Mouse (Mus musculus): ENCODE measurements around the gene Rps9. TPM values are rescaled to one million over a fixed set of nuclear protein-coding genes. Genes with fewer than 3 reads are reported as not detected.

Gene Rps9
- total RNA-seq (2021) = 100 to 1,000 TPM; 432 to 494 TPM
- long read RNA-seq, experiment 1, transcript Rps9-204 (4 exons, 914 nt) = minor isoform, 19 of 96 reads
- long read RNA-seq, experiment 1, transcript Rps9-201 (5 exons, 751 nt) = major isoform, 67 of 96 reads
- long read RNA-seq, experiment 1, partial matches to known transcripts = 5 of 96 reads
- long read RNA-seq, experiment 1, other reads (novel, unspliced or antisense) = 3 of 96 reads
- long read RNA-seq, experiment 2, transcript Rps9-201 (5 exons, 751 nt) = major isoform, 181 of 256 reads
- long read RNA-seq, experiment 2, transcript Rps9-204 (4 exons, 914 nt) = minor isoform, 42 of 256 reads
- long read RNA-seq, experiment 2, partial matches to known transcripts = 21 of 256 reads
- long read RNA-seq, experiment 2, other reads (novel, unspliced or antisense) = 11 of 256 reads

DNA sequence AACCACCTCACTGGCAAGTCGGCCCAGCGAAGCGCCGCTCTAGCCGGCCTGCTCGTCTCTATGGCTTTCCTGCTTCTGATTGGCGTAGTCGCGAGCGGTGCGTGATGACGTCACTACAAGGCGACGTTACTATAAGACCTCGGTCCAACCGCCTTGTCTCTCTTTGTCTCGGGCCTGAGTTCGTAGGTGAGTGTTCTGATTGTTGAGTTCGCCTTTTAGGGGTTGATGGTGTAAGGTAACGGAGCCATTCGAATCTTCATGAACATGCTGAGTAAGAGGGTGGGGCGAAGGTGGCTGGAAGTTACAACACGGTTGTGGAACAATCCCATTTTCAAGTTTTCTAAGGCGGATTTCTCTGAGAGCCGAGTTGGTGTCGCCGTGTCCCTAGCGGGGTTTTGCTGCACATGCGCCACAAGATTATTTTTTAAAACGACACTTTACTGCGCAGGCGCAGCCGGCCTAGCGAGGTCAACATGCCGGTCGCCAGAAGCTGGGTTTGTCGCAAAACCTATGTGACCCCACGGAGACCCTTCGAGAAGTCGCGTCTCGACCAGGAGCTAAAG lies at the start of gene Rps9:
Gene Rps9 (plus strand): TSS at position 115 of the 563 bp plus-strand sequence.
- DNase-seq (ENCODE audit: low spot score in 2 of 2) = peak; percentile 98

DNA sequence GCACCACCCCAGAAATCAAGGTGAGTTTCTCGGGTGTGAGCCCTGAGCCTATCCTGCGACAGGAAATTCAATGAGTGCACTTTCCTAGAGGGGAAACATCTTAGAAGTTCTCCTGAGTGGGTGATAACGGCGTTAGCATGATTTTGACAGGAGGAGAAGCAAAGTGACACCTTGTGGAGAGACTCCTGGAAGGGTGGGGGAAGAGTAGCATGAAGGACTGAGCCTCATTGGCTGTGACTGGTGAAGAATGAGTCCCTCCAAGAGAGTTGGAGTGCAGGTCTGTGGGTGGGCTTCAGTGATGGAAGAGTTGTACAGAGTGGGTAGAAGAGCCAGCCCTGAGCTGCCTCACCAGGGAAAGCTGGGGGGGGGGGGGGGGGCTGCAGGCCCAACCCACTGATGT lies 46.8 kb upstream of the Rps9 start:
- no peak for DNase-seq (ENCODE audit: low spot score in 2 of 2)

DNA sequence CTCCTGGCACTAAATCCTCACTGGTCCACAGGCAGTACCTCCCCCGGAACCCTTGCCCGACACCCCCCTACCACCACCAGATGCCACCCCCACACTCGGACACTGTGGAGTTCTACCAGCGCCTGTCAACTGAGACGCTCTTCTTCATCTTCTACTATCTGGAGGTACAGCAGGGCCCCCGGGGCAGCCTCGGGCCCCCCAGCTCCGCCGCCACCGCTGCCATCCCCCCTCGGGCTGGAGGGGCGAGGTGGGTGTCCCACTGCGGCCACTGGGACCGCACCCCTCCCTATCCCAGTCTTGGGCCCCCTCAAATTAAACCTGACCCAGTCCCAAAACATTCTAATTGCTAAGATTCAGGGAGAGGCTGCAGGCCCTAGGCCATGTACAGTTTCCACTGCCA lies 45.2 kb upstream of the Rps9 start:
- DNase-seq (ENCODE audit: low spot score in 2 of 2) = no peak

DNA sequence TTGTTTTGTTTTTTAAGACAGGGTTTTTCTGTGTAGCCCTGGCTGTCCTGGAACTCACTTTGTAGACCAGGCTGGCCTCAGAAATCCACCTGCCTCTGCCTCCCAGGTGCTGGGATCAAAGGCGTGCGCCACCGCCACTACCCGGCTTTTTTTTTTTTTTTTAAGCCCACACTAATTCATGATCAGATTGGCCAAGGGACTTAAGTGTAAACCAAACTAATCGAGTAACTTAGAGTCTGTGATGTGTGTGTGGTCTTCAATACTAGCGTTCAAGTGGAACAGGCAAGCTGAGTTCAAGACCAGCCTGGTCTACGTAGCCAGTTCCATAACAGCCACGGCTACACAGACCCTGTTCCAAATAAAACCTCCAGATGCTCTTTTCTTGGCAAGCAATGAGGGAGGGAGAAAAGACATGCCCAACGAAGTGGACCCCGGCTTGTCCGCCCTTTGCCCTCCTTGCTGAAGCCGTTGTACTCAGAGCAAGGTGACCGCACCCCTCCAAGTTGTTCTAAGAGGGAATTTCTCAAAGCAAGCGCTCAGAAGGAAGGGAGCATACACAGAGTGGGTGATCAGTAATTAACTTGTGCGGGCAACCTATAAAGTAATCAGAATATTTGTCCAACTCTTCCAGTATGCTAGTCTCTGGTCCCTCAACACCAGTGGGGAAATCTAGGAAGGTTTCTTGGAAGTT lies 39.1 kb upstream of the Rps9 start:
- DNase-seq (ENCODE audit: low spot score in 2 of 2) = no peak

DNA sequence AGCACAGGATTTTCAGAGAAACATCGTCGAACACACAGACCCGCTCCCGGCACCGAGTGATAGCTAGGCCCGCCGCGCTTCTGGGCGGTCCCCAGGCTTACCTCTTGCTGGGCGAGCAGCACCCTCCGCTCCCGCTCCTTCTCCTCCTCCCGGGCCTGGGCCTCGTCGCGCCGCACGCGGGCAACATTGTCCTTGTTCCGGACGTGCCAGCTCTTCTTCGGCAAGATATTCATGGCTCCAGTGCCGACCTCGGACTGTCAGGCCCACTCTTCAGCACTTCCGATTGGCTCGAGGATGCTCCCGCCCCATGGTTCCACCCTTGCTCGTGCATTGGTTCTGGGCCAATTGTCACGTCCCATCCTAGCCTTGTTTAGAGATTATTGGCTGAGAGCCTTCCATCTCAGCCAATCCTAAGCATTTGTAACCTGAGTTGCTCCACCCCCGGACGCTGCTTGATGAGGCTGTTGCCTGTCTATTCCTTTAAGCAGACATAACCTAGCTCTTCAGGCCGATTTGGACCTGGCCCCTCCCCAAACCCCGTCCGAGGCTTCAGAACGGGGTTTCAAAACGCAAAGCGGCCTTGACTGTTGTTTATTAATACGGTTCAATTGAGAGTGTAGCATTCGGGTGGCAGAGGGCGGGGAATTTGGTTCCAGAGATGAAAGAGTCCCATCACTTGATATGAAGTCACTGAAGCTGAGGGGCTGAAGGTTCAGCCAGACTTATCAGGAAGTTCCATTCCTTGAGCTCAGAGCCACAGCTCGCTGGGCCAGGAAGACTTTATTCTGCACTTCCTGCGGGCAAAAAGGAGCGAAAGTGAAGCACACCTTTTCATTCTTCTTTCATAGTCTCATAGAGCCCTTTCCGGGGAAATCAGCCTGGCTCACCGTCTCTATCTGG lies 38.3 kb upstream of the Rps9 start, which contains the start of gene Leng1:
Gene Leng1 (minus strand): TSS at position 626 of the 900 bp plus-strand sequence.
- DNase-seq (ENCODE audit: low spot score in 2 of 2) = peak; percentile 96 to 99

DNA sequence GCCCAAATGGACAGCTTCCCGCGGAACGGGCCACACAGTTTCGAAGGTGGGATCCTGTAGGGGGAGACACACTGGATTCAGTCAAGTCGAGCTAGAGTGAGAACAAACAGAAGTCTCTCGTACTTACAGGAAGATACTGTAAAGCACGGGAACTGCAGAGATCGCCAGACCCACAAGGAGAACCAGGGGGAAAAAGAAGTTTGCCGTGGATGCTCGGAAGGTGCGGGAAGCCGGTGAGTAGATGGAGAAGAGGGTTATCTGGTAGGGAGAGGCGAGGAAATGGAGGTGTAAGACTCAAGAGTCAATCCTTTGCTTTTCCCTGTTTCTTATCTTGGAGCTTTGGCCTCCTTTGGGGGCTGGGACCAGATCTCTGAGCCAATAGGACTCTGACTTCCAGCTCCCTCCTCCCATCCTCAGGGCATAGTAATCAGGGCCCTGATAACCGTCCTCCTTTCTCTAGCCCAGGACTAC lies 36.8 kb upstream of the Rps9 start:
- no peak for DNase-seq (ENCODE audit: low spot score in 2 of 2)

DNA sequence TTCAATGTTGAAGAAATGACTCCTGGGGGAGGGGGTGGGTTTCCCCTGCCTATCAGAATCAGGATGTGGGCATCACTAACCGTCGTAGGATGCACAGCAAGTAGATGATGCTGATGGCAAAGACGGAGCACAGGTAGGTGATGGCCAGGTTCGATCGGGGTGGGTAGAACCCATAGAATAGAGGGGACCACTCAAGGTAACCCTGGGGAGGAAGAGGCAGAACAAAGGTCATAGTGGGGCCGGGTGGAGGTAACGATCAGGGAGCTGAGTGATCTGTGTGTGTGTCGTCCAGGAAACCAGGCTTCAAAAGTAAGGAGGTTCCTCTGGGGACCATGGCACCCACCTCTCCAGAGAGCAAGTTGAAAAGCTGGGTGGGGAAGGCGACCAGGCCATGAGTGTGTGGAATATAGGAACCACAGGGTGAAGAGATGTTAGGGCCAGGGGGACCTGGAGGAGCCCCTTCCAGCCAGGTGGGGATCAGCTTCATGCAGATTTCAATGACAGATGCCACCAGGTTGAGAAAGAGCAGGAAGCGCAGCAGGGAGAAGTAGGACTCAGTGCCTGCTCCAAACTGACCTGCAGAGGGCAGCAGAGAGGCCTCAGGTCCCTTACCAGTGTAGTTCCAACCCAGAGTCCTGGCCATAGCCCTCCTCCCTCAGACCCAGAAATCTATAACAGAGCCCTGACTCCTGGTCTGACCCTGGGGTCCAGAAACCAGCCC lies 29.1 kb upstream of the Rps9 start:
- DNase-seq (ENCODE audit: low spot score in 2 of 2) = peak; percentile 76 to 84

DNA sequence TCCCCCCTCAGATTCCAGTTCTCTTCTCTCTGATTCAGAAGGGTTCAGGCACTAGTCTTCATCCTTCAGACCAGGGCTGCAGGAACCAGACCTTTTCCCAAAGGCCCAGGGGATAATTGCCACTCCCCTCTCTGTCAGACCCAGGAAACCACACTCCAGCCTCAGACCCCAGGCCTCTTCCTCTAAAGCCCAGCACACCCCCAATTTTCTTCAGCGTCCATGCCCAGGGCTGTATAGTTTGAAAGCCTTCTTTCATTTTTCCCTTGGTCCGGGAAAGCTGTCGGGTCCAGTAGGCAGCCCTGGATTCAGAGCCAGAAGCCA lies 28.6 kb upstream of the Rps9 start:
- no peak for DNase-seq (ENCODE audit: low spot score in 2 of 2)

DNA sequence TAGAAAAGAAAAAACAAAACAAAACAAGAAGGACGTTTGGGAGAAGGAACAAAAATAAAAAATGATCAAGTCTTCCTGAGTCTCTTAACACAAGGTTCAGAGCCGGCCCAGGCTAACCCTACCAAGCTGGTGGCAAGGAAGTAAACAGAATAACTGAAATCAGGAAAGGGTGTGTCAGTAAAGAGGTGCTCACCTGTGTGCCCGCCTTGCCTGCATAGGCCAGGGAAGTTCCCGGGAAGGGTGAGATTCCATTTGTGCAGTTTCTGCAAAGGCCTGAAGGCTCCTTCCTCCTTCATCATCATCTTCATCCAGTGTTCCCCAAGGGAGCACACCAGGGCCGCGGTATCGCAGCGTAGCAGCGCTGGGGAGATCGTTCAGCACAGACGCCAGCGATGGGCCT lies 27.4 kb upstream of the Rps9 start:
- no peak for DNase-seq (ENCODE audit: low spot score in 2 of 2)

DNA sequence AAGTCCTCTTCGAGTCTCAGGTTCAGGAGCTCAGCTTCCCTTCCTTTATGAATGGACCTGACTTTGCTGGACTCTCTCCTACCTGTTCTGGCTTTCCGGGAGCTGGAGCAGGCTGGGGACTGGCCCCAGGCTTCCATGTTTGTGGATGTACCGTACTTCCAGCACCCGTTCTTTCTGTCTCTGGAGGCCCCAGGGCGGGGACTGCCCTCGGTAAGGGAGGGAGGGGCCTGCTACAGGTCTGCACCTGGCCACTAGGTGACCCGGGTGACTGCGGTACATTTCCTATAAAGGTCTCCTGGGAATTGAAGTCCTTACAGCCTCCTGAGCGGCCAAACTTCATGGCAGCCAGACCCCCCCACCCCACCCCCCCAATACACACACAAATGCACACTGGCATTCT lies 26.5 kb upstream of the Rps9 start, which contains the start of gene Tmc4:
Gene Tmc4 (minus strand): TSS at position 212 of the 400 bp plus-strand sequence.
- no peak for DNase-seq (ENCODE audit: low spot score in 2 of 2)

DNA sequence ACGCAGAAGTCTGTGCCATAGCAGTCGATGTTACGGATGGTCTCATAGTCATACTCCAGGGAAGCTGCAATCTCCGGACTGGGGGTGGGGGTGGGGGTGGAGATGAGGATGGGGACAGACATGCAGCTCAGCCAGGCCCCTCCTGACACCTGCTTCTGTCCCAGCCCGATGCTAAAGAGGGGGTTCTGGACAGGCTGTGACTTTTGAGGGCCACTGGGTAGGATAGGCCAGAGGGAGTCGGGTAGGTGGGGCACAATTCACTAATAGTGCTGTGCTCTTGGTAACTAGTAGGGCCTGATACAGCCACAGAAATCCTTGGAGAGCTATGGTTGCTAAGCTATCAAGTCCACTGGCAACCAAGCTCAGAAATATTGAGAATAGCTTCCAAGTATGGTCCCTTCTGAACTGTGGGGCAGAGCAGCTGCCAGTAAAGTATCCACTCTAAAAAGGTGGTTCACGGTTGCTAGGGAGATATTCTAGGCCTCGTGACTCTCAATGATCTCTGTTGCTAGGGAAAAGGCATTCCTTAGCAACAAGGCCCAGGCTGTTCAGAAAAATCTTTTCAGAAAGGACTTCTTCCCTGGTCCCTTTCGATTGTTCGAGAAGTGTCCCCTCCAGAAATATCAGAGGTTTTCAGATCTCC lies 19.8 kb upstream of the Rps9 start:
- no peak for DNase-seq (ENCODE audit: low spot score in 2 of 2)

DNA sequence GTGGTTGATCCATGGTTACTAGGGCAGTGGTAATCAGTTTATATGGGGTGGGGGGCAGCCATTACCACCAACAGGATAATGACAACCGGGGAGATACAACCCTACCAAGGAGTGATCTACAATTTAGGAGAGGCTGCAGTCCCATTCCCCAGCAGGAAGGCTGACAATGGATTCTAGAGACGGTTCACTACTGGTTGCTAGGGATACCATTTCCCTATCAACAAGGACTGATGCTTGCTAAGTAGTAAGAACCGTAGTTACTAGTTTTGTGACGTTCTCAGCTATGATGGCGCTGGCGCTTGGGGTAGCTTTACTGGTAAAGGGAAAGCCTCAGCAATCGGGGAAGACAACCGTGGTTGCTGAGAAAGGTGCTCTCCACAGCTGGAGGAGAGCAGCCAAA lies 19.1 kb upstream of the Rps9 start:
- no peak for DNase-seq (ENCODE audit: low spot score in 2 of 2)

DNA sequence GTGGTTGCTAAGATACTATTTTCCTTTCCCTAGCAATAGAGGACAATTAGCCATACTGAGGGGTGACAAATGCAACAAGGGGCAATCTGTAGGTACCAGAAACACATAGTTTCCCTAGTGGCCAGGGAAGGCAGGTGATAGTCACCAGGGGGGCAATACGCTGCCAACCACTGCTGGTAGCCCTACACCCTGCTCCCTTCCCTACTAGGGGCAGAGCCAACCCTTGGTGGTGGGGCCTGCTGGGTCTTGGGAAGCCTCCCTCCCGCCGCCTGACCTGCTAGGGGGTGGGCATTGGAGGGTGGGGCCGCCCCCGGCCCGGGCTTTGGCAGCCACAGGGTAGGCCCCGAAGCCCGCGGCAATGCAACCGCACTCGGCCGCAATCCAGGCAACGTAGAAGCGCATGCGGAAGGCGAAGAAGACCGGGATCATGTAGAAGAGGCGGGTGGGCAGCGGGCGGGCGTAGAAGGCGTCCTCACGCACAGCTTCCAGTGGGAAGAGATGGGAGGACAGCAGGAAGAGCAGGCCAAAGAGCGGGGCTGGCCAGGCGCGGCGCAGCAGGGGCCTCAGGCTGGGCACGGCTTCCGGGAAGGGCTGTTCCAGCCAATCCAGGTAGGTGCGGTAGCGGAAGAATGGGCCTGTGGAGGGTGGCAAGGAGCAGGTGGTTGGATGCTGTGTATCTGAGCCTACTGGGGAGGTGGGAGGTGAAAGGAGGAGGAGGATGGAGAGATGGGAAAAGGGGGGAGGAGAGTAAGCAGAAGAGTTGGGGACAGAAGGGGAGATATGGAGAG lies 18.2 kb upstream of the Rps9 start:
- no peak for DNase-seq (ENCODE audit: low spot score in 2 of 2)

DNA sequence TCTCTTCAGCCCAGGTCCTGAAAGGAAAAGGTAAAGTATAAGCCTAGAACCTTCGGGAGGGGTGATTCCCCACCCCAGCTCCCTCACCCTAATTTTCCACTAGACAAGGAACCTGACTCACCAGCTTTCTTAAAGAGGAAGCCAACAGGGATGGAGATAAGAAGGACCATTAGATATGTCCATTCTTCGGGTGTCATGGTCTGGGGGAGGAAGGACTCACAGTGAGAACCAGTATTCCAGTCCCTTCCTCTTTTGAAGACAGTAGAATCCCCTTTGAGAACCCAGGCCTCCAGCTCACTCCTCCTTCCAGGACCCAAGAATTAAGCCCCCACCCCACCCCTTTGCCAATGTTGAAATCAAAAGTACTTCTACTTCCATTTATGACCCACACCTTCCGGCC lies 11.9 kb upstream of the Rps9 start:
- DNase-seq (ENCODE audit: low spot score in 2 of 2) = no peak

DNA sequence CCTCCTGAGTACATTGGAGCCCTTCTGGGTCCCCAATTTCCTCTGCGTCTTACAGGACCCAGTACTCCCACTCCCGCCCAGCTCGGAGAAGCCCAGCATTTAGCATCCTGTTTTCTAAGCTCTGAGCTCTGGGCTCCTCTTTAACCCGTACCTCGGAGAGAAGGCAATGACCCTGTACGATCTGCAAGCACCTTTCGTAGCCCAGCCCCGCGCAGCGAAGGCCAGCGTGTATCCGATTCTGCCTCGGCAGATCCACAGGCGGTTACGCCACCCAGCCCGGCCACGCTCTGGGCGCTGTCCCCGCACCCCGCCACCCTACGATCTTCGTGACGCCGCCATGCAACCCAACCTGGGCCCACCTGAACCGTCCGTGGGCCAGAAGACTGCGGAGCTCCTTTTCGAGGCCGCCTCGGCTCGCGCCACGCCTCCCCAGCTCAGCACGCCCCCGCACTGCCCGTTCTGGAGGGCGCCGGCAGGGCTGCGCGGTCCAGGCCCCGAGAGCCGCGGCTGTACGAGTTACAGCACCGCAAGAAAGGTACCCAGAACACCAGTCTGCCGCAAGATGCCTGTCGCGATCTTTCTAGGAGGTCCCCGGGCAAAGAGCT lies 11.3 kb upstream of the Rps9 start, which contains the start of gene Tsen34:
Gene Tsen34 (plus strand): TSS at position 482 of the 605 bp plus-strand sequence.
- peak in 1 of 2 experiments; percentile 36 for DNase-seq (ENCODE audit: low spot score in 2 of 2)

DNA sequence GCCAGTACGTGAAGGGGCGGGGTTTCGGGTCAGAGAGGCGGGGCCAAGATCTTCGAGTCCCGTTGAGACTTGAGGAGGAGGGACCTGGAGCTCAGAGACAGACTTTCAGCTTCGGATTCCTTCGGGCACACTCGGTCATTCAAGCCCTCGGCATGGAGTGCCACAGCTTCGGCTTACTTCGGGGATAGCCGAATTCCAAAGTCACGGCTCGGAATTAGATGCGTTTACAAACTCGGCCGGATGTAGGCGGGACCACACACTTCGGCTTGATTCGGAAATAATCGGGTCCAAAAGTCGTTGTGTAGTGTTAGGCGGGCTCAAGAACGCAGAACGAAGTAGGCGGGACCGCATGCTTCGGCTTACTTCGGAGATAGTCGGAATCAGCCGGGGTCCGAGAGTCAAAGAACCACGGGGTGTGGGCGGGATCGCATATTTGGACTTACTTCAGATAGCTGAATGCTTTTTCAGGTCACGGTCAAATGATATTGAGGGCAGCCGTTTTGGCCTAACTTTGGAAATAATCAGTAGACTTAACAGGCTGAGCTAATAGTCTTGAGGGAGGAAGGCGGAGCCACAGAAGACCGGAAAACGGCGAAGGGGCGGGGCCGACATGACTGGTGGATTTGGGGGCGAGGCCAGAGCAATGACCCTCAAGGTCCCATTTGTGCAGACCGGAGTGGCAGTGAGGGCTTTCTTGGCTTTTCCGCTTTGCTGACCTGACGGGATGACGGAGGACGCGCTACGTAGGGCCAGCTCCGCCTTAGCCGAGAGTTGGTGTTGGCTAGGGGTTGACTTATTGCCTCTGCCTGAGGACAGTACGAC lies 10.6 kb upstream of the Rps9 start, which contains the start of gene Mboat7:
Gene Mboat7 (minus strand): TSS at position 537 of the 822 bp plus-strand sequence.
- DNase-seq (ENCODE audit: low spot score in 2 of 2) = peak; percentile 97 to 99

DNA sequence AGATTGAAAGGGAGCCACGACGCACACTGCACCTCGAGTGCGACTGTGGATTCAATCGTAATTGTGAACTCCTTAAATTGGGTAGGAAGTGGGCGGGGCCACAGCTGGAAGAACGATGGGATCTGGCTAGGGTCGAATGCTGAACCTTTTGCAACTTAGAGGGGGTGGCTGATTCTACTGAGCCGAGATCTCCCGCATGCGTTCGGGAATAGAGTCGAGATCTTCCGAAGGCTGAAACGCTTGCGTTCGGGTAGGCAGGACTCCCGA lies 10.1 kb upstream of the Rps9 start:
- no peak for DNase-seq (ENCODE audit: low spot score in 2 of 2)

All from layer of hippocampus, postnatal 14 days (tissue).